Mouse (Mus musculus) limb, embryonic 14.5 days (tissue): Measurements from ENCODE around the gene Uba5. TPM values are rescaled to one million over a fixed set of nuclear protein-coding genes. Genes with fewer than 3 reads are reported as not detected.

Experiments
- ATAC-seq: fragments of 200-750 bp; cut with Nextera tagmentation; 2 replicates; pipeline ENCODE4 v1.8.0; 2017; ENCODE audit warnings: low read depth, moderate number of reproducible peaks, moderate TSS enrichment; ENCODE audit not compliant: low FRiP score
- DNase-seq: peaks from one replicate; pipeline ENCODE4 v3.0.0-alpha.2; 2015; ENCODE audit warnings: low spot score
- H3K27ac ChIP-seq: fragments of 300-500 bp; sonication (generic); replicated peaks from 2 replicates; pipeline ENCODE4 v1.5.1; 2014; ENCODE audit warnings: low read depth, mild to moderate bottlenecking, low read length, moderate library complexity, mixed read lengths
- H3K27me3 ChIP-seq: fragments of 300-500 bp; sonication (generic); 2 replicates; pipeline ENCODE4 v1.6.1; 2014; ENCODE audit warnings: low read length, mixed read lengths; ENCODE audit not compliant: control insufficient read depth, insufficient read depth
- H3K36me3 ChIP-seq: fragments of 300-500 bp; sonication (generic); 2 replicates; pipeline ENCODE4 v1.6.1; 2014; ENCODE audit warnings: mild to moderate bottlenecking, low read length, moderate library complexity, mixed read lengths; ENCODE audit not compliant: control insufficient read depth, insufficient read depth
- H3K4me1 ChIP-seq: fragments of 300-500 bp; sonication (generic); 2 replicates; pipeline ENCODE4 v1.6.1; 2014; ENCODE audit warnings: antibody characterized with exemption, low read length, mixed read lengths; ENCODE audit not compliant: control insufficient read depth, insufficient read depth
- H3K4me2 ChIP-seq: fragments of 300-500 bp; sonication (generic); replicated peaks from 2 replicates; pipeline ENCODE4 v1.6.1; 2014; ENCODE audit warnings: low read depth, mild to moderate bottlenecking, low read length, moderate library complexity; ENCODE audit not compliant: severe bottlenecking
- H3K4me3 ChIP-seq: fragments of 300-500 bp; sonication (generic); replicated peaks from 2 replicates; pipeline ENCODE4 v1.5.1; 2014; ENCODE audit warnings: low read length
- H3K9ac ChIP-seq: fragments of 300-500 bp; sonication (generic); 2 replicates; pipeline ENCODE4 v1.6.1; 2014; ENCODE audit warnings: mild to moderate bottlenecking, low read depth, low read length, moderate library complexity; ENCODE audit not compliant: severe bottlenecking
- H3K9me3 ChIP-seq: fragments of 300-500 bp; sonication (generic); 2 replicates; pipeline ENCODE4 v1.6.1; 2016; ENCODE audit warnings: low read length; ENCODE audit not compliant: control insufficient read depth
- POLR2A ChIP-seq: fragments of 200-500 bp; IDR thresholded peaks from 2 replicates; pipeline ENCODE4 v1.8.0; 2012; ENCODE audit warnings: inconsistent platforms, mild to moderate bottlenecking, moderate library complexity, borderline replicate concordance; ENCODE audit not compliant: insufficient read depth, insufficient read length; ENCODE audit errors: extremely low read depth
- WGBS: fragments of 180-500 bp; shearing (Covaris S2); extraction: QIAGEN DNeasy Blood & Tissue Kit; methylation state at CpG from one replicate; pipeline ENCODE4 v1.1.7; 2014; 5-methylcytosine and 5-hydroxymethylcytosine counted together
- polyA plus RNA-seq, 2 experiments: library from polyadenylated mRNA; depleted of rRNA in 1 of 2; stranded (reverse) in 1 of 2; unstranded in 1 of 2; fragments of >200 nt; fragmentation: Nextera tagmentation in 1 of 2; extraction: Ambion mirVana in 1 of 2; gene quantifications; 2 replicates each; pipeline versions ENCODE4 v1.2.1 to v1.2.3; 2012 to 2014

The Uba5 gene
- polyA plus RNA-seq, 2 experiments = 72.5 to 83.0 TPM

DNA sequence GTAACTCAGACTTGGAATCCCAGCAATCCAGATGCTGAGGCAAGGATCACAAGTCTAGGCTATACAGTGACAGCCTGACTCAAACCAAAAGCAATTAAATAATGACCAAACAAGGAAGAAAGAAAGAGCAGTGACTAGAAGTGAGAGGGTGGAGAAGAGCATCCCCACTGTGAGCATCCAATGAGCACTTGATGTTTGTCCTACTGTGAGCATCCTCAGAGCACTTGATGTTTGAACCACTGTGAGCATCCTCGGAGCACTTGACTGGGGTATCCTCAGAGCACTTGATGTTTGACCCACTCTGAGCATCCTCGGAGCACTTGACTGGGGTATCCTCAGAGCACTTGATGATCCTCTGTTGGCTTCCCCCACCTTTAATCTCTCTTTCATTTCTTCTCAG lies 42.1 kb upstream of the Uba5 start:
- no peak for TF ChIP-seq POLR2A
- Histone ChIP-seq H3K4me2 (no peak overlapping the region), H3K27me3 (no peaks in the 10 kb centered on the region), H3K9ac (no peak overlapping the region), H3K4me3 (no peak overlapping the region), H3K4me1 (peaks cover 5% of the 10 kb centered on the region; the same call in 1 of the 2 replicates), H3K27ac (no peak overlapping the region), H3K36me3 (no peaks in the 10 kb centered on the region), H3K9me3 (no peaks in the 10 kb centered on the region)
- 86% methylated on average over 2 of the region's 2 CpGs for WGBS
- DNase-seq (no peak), ATAC-seq (no peak)

DNA sequence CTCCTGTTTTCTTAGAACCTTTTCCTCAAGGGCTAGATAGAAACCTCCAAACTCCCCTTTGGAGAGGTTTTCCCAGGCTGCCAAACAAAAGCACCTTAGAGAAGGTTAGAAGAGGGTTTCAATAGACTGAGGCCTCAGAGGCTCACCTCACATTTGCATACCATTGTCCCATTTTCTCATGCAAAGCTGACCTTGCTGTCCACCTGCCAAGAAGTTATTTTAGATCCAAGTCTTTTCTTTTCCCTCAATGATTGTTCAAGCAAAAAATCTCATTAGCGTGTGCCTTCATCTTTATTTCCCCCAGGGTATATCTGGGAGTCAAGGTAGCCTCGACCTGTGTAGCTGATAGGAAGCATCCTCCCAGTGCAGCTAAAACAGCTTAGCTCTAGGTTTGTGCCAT lies 40.0 kb upstream of the Uba5 start:
- no peak for ATAC-seq
- no peak overlapping the region for H3K9ac ChIP-seq
- DNase-seq = no peak
- no peak overlapping the region for H3K4me3 ChIP-seq
- no peak overlapping the region for H3K4me2 ChIP-seq
- peaks cover 5% of the 10 kb centered on the region; the same call in 1 of the 2 replicates for H3K4me1 ChIP-seq
- H3K27me3 ChIP-seq = no peaks in the 10 kb centered on the region
- H3K27ac ChIP-seq = no peak overlapping the region
- no peaks in the 10 kb centered on the region for H3K36me3 ChIP-seq
- H3K9me3 ChIP-seq = no peaks in the 10 kb centered on the region
- 55% methylated on average over 2 of the region's 2 CpGs for WGBS
- TF ChIP-seq POLR2A = no peak

DNA sequence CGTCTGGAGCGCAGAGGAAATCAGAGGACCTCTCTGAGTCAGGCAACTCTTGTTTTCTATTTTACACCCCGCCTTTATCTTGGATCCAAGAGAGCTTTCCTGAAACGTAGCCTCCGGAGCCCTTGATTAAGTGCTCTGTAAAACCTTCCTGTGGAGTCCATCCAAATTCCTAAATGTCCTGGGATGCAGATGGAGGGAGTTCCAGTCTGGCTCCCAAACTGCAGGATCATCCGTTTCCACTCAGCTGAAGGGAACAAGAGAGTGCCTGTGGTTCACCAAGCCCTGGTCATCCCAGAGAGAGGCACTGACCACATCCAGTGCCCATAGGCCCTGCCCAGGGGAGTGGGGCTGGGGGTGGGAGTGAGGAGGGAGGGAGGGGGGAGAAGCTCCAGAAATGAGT lies 39.4 kb upstream of the Uba5 start:
- H3K27me3 ChIP-seq = no peaks in the 10 kb centered on the region
- H3K27ac ChIP-seq = no peak overlapping the region
- no peak overlapping the region for H3K9ac ChIP-seq
- H3K4me1 ChIP-seq = peaks cover 5% of the 10 kb centered on the region; the same call in 1 of the 2 replicates
- ATAC-seq = no peak
- 26% methylated on average over 6 of the region's 6 CpGs for WGBS
- no peak for TF ChIP-seq POLR2A
- no peak overlapping the region for H3K4me2 ChIP-seq
- H3K4me3 ChIP-seq = no peak overlapping the region
- DNase-seq = peak; percentile 69
- no peaks in the 10 kb centered on the region for H3K9me3 ChIP-seq
- no peaks in the 10 kb centered on the region for H3K36me3 ChIP-seq

DNA sequence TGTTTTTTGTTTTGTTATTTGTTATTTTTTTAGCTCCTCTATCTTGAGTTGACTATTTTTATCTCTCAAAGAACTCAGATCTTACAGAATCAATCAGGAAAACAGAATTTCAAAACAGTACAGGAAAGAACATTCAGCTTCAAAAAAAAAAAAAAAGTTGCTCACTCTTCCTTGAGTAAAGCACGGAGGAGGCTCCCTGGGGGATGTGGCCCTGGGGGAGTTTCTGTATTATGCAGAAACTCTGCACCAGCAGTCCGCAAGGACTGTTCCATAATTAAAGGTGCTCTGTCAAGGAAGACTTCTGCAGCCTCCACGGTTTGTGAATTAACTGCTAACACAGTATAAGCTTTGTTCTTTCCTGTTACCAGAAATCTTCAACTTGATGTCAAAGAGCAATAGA lies 38.5 kb upstream of the Uba5 start:
- H3K4me1 ChIP-seq = peaks cover 5% of the 10 kb centered on the region; the same call in 1 of the 2 replicates
- H3K27ac ChIP-seq = no peak overlapping the region
- no peaks in the 10 kb centered on the region for H3K9me3 ChIP-seq
- DNase-seq (no peak), ATAC-seq (no peak)
- H3K4me2 ChIP-seq = no peak overlapping the region
- no peak overlapping the region for H3K4me3 ChIP-seq
- H3K27me3 ChIP-seq = no peaks in the 10 kb centered on the region
- WGBS = 23% methylated on average over 3 of the region's 3 CpGs
- TF ChIP-seq POLR2A = no peak
- H3K36me3 ChIP-seq = no peaks in the 10 kb centered on the region
- H3K9ac ChIP-seq = no peak overlapping the region

DNA sequence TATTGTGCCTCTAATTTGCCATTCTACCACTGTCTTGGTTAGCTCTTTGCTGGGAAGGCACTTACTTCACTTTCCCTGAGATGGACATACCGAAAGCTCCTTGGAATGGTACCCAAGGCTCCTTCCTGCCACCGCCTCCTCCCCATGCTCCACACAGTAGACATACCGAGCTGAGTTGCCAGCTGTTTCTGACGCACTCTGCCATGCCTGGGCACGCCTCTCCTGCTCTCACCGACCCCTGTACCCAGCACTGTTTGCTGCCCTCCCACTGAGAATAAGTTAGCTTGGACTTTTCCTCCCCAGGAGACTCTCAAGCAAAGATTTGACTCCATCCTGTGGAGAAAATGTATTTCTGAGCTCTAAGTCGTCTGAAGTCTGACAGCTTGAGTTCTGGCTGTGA lies 37.9 kb upstream of the Uba5 start:
- 50% methylated on average over 7 of the region's 7 CpGs for WGBS
- no peak overlapping the region for H3K27ac ChIP-seq
- H3K36me3 ChIP-seq = no peaks in the 10 kb centered on the region
- no peak overlapping the region for H3K9ac ChIP-seq
- ATAC-seq = no peak
- H3K9me3 ChIP-seq = no peaks in the 10 kb centered on the region
- TF ChIP-seq POLR2A = no peak
- no peak for DNase-seq
- no peak overlapping the region for H3K4me2 ChIP-seq
- H3K4me3 ChIP-seq = no peak overlapping the region
- H3K27me3 ChIP-seq = no peaks in the 10 kb centered on the region
- H3K4me1 ChIP-seq = peaks cover 5% of the 10 kb centered on the region; the same call in 1 of the 2 replicates

DNA sequence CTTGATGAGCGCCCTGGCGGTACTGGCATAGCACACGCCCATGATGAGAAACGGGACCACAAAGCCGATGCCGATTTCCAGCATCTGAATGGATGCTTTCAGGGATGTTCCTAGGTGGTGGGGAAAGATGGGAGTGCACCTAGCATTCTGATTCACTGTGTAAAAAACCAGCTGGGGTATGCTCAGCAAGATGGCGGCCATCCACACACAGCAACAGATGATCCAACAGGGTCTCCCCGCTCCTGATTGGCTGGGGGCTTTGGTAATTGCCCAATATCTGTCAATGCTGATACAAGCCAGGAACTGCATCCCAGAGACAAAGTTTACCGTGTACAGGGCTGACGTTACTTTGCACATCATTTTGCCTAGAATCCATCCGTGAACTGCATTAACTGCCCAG lies 36.1 kb upstream of the Uba5 start:
- Histone ChIP-seq H3K4me3 (no peak overlapping the region), H3K9me3 (no peaks in the 10 kb centered on the region), H3K4me1 (peaks cover 5% of the 10 kb centered on the region; the same call in 1 of the 2 replicates), H3K9ac (no peak overlapping the region), H3K36me3 (no peaks in the 10 kb centered on the region), H3K27me3 (no peaks in the 10 kb centered on the region), H3K27ac (no peak overlapping the region), H3K4me2 (no peak overlapping the region)
- ATAC-seq (no peak), DNase-seq (no peak)
- WGBS = 88% methylated on average over 11 of the region's 11 CpGs
- no peak for TF ChIP-seq POLR2A
